Mouse (Mus musculus) limb, embryonic 13.5 days (tissue): ENCODE data around the gene Rhag. TPM values are rescaled to one million over a fixed set of nuclear protein-coding genes. Genes with fewer than 3 reads are reported as not detected.

ENCODE experiments used
- ATAC-seq: fragments of 200-750 bp; cut with Nextera tagmentation; 2 replicates; pipeline ENCODE4 v1.8.0; 2017; ENCODE audit warnings: low read depth, moderate number of reproducible peaks, moderate TSS enrichment; ENCODE audit not compliant: low FRiP score
- H3K27ac ChIP-seq: fragments of 300-500 bp; sonication (generic); 2 replicates; pipeline ENCODE4 v1.5.1; 2015; ENCODE audit warnings: inconsistent platforms, mild to moderate bottlenecking, moderate library complexity
- H3K27me3 ChIP-seq: fragments of 300-500 bp; sonication (generic); 2 replicates; pipeline ENCODE4 v1.6.1; 2015; ENCODE audit warnings: mild to moderate bottlenecking, inconsistent platforms
- H3K36me3 ChIP-seq: fragments of 300-500 bp; sonication (generic); 2 replicates; pipeline ENCODE4 v1.6.1; 2015; ENCODE audit warnings: inconsistent platforms, mild to moderate bottlenecking, moderate library complexity
- H3K4me1 ChIP-seq: fragments of 300-500 bp; sonication (generic); 2 replicates; pipeline ENCODE4 v1.6.1; 2015; ENCODE audit warnings: inconsistent platforms
- H3K4me2 ChIP-seq: fragments of 300-500 bp; sonication (generic); replicated peaks from 2 replicates; pipeline ENCODE4 v1.6.1; 2015; ENCODE audit warnings: inconsistent platforms, mild to moderate bottlenecking, moderate library complexity
- H3K4me3 ChIP-seq: fragments of 300-500 bp; sonication (generic); 2 replicates; pipeline ENCODE4 v1.5.1; 2015; ENCODE audit warnings: moderate library complexity, mild to moderate bottlenecking, inconsistent platforms
- H3K9ac ChIP-seq: fragments of 300-500 bp; sonication (generic); 2 replicates; pipeline ENCODE4 v1.6.1; 2015; ENCODE audit warnings: mild to moderate bottlenecking, inconsistent platforms
- H3K9me3 ChIP-seq: fragments of 300-500 bp; sonication (generic); 2 replicates; pipeline ENCODE4 v1.6.1; 2016; ENCODE audit warnings: inconsistent platforms
- WGBS: fragments of 180-500 bp; shearing (Covaris S2); methylation state at CpG from one replicate; pipeline ENCODE4 v1.1.7; 2015; 5-methylcytosine and 5-hydroxymethylcytosine counted together
- polyA plus RNA-seq: library from polyadenylated mRNA; unstranded; fragments of >200 nt; fragmentation: Nextera tagmentation; extraction: Ambion mirVana; gene quantifications from 2 replicates; pipeline ENCODE4 v1.2.1, GENCODE M21; 2015

Gene Rhag
- polyA plus RNA-seq, result 0.45 and 1.9 TPM in 2 replicates

DNA sequence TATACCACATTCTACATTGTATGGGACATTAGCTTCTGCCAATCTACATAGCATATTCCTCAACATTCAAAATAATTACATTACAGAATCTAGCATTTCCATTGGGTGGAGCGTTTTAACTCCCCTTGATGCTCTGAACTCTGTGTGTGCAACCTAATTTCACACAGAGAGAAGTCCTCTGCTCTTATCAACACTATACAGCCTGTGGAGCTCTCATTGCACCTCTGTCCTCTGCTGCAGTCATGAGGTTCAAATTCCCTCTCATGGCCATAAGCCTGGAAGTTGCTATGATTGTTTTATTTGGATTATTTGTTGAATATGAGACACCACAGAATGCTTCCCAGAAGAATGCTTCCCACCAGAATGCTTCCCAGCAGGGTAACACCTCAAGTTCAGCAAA, at the start of gene Rhag:
TSS of gene Rhag (plus strand) at position 193 of the 400 bp plus-strand sequence.
- 76% methylated on average over 1 of the region's 1 CpGs for WGBS

DNA sequence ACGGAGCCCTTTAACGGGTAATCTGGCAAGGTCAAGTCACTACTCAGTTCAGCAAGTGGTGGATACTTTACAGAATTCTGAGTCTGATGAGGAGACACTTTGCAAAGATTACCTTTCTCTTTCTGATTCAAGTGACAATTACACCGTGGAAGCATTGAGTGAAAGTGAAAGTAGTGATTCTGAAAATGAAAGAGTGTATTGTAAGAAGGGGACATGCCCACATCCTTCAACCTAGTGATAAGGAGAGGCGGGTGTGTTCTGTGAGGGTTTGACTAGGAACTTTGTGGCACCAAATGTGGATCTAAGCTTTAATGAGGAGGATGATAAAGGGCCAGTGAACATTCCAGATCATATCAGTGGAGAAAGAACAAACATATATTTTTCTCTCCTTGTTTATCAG, 47.3 kb upstream of the Rhag start:
- Histone ChIP-seq H3K4me2 (no peak overlapping the region), H3K9me3 (no peaks in the 10 kb centered on the region), H3K9ac (no peak overlapping the region), H3K4me3 (no peak overlapping the region), H3K27me3 (no peaks in the 10 kb centered on the region), H3K27ac (no peak overlapping the region), H3K4me1 (no peaks in the 10 kb centered on the region), H3K36me3 (no peaks in the 10 kb centered on the region)
- no peak for ATAC-seq
- 82% methylated on average over 4 of the region's 4 CpGs for WGBS

More for the DNA sequence above, at the start of gene Rhag:
- no peak within 1 kb of the TSS for H3K9ac ChIP-seq
- H3K4me2 ChIP-seq, result no peak within 1 kb of the TSS
- no peak within 1 kb of the TSS for H3K27ac ChIP-seq
- no peak for ATAC-seq
- no peaks in the 10 kb centered on the region for H3K27me3 ChIP-seq
- H3K4me1 ChIP-seq, result no peaks in the 10 kb centered on the region
- H3K4me3 ChIP-seq, result no peak within 1 kb of the TSS
- H3K36me3 ChIP-seq, result no peaks in the 10 kb centered on the region
- H3K9me3 ChIP-seq, result no peaks in the 10 kb centered on the region

DNA sequence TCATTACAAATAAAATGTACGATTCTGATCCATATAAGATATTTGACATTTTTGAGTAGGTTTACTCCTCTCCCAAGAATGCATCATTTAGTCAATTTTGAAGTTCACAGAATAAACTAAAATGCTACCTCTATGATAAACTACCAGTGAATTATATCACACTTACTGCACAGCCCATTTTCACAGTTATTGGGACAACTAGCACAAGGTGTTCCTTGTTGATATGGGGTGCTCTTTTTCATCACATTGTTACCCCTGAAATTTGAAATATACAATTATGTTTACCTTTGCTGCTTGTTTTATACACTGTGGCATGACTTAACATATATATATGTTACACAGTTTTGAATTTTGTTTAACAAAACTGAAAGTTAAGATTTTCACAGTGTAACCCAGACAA, 43.8 kb upstream of the Rhag start:
- 85% methylated on average over 1 of the region's 1 CpGs for WGBS
- H3K27ac ChIP-seq, result no peak overlapping the region
- no peaks in the 10 kb centered on the region for H3K9me3 ChIP-seq
- H3K9ac ChIP-seq, result no peak overlapping the region
- H3K27me3 ChIP-seq, result no peaks in the 10 kb centered on the region
- no peak overlapping the region for H3K4me2 ChIP-seq
- no peaks in the 10 kb centered on the region for H3K36me3 ChIP-seq
- H3K4me1 ChIP-seq, result no peaks in the 10 kb centered on the region
- H3K4me3 ChIP-seq, result no peak overlapping the region
- no peak for ATAC-seq

DNA sequence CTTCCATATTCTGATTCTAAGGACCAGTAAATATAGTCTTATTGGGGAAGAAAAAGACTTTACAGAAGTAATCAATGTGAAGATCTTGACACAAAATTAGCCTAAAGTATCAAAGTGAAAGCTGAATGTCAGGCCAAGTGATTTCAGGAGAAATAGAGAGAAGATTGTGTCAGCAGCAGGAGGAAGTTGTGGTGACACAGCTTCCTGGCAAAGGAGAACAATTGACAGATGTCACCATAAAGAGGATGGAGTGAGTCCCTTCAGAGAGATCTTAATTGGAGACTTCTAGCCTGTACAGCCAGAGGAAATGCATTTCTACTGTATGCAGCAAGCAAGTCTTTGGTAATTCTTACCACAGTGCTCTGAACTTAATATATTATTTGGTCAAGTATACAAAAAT, 21.0 kb upstream of the Rhag start:
- no peaks in the 10 kb centered on the region for H3K9me3 ChIP-seq
- no peak overlapping the region for H3K4me2 ChIP-seq
- H3K4me3 ChIP-seq, result no peak overlapping the region
- no peak for ATAC-seq
- H3K9ac ChIP-seq, result no peak overlapping the region
- H3K4me1 ChIP-seq, result no peaks in the 10 kb centered on the region
- no peaks in the 10 kb centered on the region for H3K36me3 ChIP-seq
- no peak overlapping the region for H3K27ac ChIP-seq
- no peaks in the 10 kb centered on the region for H3K27me3 ChIP-seq

DNA sequence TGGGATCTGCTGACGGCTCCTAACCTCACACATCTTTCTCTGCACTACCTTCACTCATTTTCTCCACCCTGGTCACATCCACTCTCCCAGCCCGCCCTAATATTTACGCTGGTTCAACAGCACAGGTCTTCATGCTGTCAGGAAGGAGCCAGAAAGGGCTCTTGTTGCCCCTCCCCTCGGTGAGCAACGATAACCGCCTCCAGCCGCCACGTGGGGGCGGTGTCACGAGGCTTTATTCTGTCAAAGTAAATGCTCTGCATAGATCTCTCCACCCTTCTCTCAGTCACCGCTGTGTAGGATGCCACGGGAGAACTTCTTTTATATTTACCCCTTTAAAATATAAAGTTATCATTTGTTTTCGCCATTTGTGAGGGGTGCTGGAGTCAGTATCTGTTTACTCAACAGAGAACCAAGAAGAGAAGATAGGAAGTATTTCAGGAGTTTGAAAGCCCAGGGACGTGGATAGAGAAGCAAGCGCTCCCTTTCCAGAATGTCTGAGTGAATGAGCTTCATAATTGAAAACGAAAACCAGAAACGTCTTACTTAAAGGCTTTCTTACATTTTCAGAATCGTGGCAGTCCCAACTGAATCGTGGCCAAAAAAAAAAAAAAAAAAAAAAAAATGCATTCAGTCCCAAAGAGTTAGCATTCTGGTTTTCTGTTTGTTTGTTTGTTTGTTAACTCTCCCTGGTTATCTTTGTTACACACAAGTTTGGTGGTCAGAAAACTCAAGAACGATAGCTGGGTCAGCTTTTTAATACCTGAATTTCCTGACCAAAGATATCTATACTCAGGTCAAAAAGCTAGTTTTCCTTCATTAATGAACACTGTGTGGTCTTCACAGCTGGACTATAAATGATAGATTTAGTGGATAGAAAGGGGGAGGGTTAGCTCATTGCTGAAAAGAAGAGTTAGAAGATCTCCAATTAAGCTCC, 16.7 kb upstream of the Rhag start:
- Histone ChIP-seq H3K27ac (no peak overlapping the region), H3K9me3 (no peaks in the 10 kb centered on the region), H3K27me3 (no peaks in the 10 kb centered on the region), H3K4me3 (no peak overlapping the region), H3K9ac (no peak overlapping the region), H3K4me2 (no peak overlapping the region), H3K36me3 (no peaks in the 10 kb centered on the region), H3K4me1 (no peaks in the 10 kb centered on the region)
- ATAC-seq, result no peak
- 53% methylated on average over 20 of the region's 20 CpGs for WGBS

DNA sequence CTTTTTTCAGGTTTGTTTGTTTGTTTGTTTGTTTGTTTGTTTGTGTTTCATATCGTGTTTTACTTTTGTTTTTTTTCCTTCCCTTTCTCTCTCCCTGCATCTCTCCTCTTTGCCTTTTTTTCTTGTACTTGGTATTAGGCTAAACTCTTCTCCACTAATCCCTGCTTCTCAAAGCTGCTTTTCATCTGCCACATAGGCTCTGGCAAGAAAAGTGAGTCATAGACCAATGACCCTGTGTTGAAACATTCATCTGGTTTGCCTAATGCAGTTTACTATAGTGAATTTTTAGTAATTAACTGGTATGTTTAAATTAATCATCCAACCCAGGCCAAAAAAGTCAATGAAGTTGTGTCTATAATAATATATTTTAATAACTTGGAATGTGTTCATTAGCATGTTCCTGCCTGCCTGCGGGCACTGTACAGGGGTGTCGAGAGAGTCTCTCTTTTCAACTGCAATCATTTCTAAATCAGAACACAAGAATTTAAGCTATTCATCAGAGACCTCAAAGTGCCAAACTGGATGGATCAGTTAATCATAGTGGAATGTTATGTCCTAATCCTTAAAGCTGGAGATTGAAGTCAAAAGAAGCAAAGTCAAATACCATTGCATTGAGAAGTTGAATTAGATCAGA, 8.1 kb upstream of the Rhag start:
- H3K27me3 ChIP-seq, result no peaks in the 10 kb centered on the region
- no peaks in the 10 kb centered on the region for H3K4me1 ChIP-seq
- no peak overlapping the region for H3K9ac ChIP-seq
- H3K27ac ChIP-seq, result no peak overlapping the region
- no peaks in the 10 kb centered on the region for H3K36me3 ChIP-seq
- 84% methylated on average over 3 of the region's 3 CpGs for WGBS
- no peak overlapping the region for H3K4me3 ChIP-seq
- no peaks in the 10 kb centered on the region for H3K9me3 ChIP-seq
- no peak overlapping the region for H3K4me2 ChIP-seq
- no peak for ATAC-seq

DNA sequence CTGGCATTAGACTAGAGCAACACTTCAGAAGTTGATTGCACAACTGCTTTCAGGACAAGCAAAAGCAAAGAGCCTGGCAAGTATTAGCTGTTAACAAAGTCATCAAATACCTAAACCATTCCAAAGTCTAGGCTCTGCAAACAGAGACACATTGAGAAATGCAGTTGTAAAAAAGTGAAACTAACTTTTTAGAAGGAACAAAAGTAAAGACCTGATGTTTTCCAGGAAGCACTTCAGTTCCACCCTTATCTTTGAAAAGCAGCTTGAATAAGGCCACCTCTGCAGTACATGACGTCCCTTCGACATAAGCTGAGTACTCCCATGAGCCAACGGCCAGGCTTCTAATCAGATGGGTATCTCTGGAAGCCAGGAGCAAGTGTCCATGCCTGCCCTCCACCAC, 4.4 kb upstream of the Rhag start:
- Histone ChIP-seq H3K4me3 (no peak overlapping the region), H3K9me3 (no peaks in the 10 kb centered on the region), H3K9ac (no peak overlapping the region), H3K4me1 (no peaks in the 10 kb centered on the region), H3K36me3 (no peaks in the 10 kb centered on the region), H3K27me3 (no peaks in the 10 kb centered on the region), H3K27ac (no peak overlapping the region), H3K4me2 (no peak overlapping the region)
- WGBS, result 53% methylated on average over 3 of the region's 3 CpGs
- no peak for ATAC-seq

DNA sequence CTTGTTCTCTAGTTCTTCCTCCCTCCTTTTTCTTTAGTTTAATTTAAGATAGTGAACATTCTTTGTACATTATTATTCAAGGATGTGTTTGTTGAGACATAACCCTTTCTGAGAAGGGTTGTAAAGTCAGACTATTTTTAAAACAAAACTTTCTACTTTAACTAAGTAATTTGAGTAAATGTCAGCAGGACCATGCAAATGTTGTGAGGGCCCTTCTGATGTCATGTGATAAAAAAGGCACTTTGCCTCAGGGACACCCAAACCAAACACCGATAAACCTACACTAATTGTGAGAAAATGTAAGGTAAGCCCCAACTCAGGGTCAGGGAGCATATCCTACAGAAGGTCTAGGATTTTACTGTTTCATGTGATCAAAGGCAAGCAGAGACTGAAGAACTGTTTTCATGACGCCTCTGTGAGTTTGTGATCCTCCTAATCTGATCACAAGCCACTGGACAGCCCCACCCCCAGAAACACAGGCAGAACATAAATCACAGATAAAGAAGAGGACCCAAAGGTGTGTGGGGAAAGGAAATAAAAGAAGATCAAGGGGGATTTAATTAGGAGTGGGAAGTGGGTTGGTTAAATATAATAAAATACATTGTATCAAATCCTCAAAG, 3.9 kb upstream of the Rhag start, which contains the start of gene Crisp2:
TSS of gene Crisp2 (minus strand) at position 51 of the 620 bp plus-strand sequence.
- no peak for ATAC-seq
- no peaks in the 10 kb centered on the region for H3K9me3 ChIP-seq
- H3K4me2 ChIP-seq, result no peak within 1 kb of the TSS
- 27% methylated on average over 2 of the region's 2 CpGs for WGBS
- no peak within 1 kb of the TSS for H3K9ac ChIP-seq
- no peaks in the 10 kb centered on the region for H3K27me3 ChIP-seq
- H3K36me3 ChIP-seq, result no peaks in the 10 kb centered on the region
- no peaks in the 10 kb centered on the region for H3K4me1 ChIP-seq
- H3K4me3 ChIP-seq, result no peak within 1 kb of the TSS
- H3K27ac ChIP-seq, result no peak within 1 kb of the TSS

DNA sequence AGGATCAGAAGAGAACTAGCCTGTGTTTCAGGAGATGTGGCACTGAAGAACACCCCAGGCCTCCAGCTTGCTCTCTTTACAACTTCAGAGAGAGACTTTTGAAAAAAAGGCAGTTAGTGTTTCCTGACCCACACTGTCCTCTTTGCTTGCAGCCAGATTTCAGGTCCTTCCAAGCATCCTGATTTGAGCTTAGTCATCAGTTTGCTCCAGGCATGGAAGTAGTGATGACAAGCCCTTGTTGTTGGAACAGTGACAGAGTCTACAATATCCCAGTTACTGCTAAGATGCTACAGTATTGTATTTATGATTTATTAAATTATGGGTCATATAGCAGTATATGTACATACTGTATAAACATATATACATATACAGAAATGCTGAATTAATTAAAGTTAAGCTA, 2.9 kb upstream of the Rhag start:
- Histone ChIP-seq H3K27ac (no peak overlapping the region), H3K9ac (no peak overlapping the region), H3K36me3 (no peaks in the 10 kb centered on the region), H3K9me3 (no peaks in the 10 kb centered on the region), H3K27me3 (no peaks in the 10 kb centered on the region), H3K4me2 (no peak overlapping the region), H3K4me3 (no peak overlapping the region), H3K4me1 (no peaks in the 10 kb centered on the region)
- no peak for ATAC-seq

DNA sequence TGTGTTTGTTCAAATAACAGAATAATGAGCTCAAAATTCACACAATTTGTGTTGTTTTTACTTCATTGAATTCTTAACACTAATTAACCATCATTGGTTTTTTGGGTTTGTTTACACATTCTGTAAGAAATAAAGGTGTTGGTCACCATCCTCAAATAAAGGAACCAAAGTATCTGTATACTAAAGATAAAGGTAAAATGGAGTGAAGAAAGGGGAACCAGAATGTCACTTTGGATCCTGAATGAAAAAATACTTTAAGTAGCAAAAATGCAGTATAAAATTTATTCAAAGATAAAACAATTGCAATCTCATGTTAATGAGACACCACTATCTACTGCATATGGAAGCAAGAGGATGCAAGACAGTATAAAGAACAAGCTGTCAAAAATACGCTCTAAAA, 634 bp downstream of the Rhag start:
- Histone ChIP-seq H3K4me1 (no peaks in the 10 kb centered on the region), H3K9ac (no peak overlapping the region)

DNA sequence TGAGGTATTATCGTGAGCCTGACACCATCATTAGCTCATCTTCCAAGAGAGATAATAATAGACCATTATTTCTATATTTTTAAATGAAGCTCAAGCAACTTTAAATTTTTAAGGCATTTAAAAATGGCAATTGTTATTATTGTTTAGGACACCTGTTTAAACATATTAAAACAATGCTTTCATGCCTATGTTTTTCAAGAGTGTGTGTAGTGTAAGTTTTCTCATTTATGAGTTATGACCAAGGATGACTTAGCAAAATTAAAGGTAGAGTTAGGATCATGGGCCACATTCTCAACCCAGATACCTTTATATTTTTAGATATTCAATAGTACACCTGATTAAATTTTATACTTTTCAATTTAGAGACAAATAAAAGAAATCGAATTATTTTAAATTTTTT, 1.3 kb downstream of the Rhag start:
- no peaks in the 10 kb centered on the region for H3K27me3 ChIP-seq
- 64% methylated on average over 2 of the region's 2 CpGs for WGBS
- no peaks in the 10 kb centered on the region for H3K4me1 ChIP-seq
- H3K4me2 ChIP-seq, result no peak overlapping the region
- no peak for ATAC-seq
- H3K4me3 ChIP-seq, result no peak overlapping the region
- H3K9me3 ChIP-seq, result no peaks in the 10 kb centered on the region
- no peak overlapping the region for H3K9ac ChIP-seq
- no peak overlapping the region for H3K27ac ChIP-seq
- H3K36me3 ChIP-seq, result no peaks in the 10 kb centered on the region

More for the DNA sequence above, 634 bp downstream of the Rhag start:
- WGBS, result 84% methylated on average over 1 of the region's 1 CpGs
- Histone ChIP-seq H3K9me3 (no peaks in the 10 kb centered on the region), H3K4me2 (no peak overlapping the region), H3K36me3 (no peaks in the 10 kb centered on the region), H3K27me3 (no peaks in the 10 kb centered on the region), H3K27ac (no peak overlapping the region), H3K4me3 (no peak overlapping the region)
- no peak for ATAC-seq

DNA sequence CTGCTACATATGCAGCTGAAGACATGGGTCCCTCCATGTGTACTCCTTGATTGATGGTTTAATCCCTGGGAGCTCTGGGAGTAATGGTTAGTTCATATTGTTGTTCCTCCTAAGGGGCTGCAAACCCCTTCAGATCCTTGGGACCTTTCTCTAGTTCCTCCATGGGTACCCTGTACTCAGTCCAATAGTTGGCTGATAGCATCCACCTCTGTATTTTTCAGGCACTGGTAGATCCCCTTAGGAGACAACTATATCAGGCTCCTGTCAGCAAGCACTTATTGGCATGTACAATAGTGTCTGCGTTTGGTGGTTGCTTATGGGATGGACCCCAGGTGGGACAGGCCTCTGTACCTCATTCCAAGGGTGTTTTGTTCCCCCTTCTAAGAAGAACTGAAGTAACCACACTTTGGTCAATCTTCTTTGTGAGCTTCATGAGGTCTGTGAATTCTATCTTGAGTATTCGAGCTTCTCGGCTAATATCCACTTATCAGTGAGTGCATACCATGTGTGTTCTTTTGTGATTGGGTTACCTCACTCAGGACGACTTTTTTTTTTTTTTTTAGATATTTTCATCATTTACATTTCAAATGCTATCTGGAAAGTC, 6.5 kb downstream of the Rhag start:
- no peaks in the 10 kb centered on the region for H3K9me3 ChIP-seq
- WGBS, result 72% methylated on average over 4 of the region's 4 CpGs
- H3K9ac ChIP-seq, result no peak overlapping the region
- H3K27ac ChIP-seq, result no peak overlapping the region
- ATAC-seq, result no peak
- H3K4me3 ChIP-seq, result no peak overlapping the region
- H3K27me3 ChIP-seq, result no peaks in the 10 kb centered on the region
- H3K36me3 ChIP-seq, result no peaks in the 10 kb centered on the region
- H3K4me1 ChIP-seq, result no peaks in the 10 kb centered on the region
- no peak overlapping the region for H3K4me2 ChIP-seq
